Mouse (Mus musculus): Measurements from ENCODE around the gene Ddx55.

GRCm38 (mm10) chr5:124555145-124555544 is 2.5 kb downstream of the Ddx55 start:
- TF ChIP-seq CTCF (conservative IDR thresholded peaks at IDR 0.05; ENCODE audit: low read length) (0 out of 2 replicates have a peak, but pooled peaks have one; percentile 5), POU5F1 (IDR thresholded peaks at IDR 0.05; ENCODE audit: borderline replicate concordance, low read length) (no peak), NANOG (IDR thresholded peaks at IDR 0.05; ENCODE audit: borderline replicate concordance, low read length) (no peak)

Data from E14TG2a.4 (cell line).